Mouse (Mus musculus) adrenal gland, postnatal 25 days (tissue): ENCODE measurements at regions not wholly inside any gene's neighbourhood (a gene's known extent, or its start where the extent isn't known, plus 50 kb on each side); places are given as distances from the start of the nearest gene placed in this dataset.
A peak's percentile ranks its signal among the peaks of the same experiment; 100 is the strongest.

Source experiments
- DNase-seq: peaks from one replicate; pipeline ENCODE4 v3.0.0; 2021; ENCODE audit warnings: mixed read lengths

DNA sequence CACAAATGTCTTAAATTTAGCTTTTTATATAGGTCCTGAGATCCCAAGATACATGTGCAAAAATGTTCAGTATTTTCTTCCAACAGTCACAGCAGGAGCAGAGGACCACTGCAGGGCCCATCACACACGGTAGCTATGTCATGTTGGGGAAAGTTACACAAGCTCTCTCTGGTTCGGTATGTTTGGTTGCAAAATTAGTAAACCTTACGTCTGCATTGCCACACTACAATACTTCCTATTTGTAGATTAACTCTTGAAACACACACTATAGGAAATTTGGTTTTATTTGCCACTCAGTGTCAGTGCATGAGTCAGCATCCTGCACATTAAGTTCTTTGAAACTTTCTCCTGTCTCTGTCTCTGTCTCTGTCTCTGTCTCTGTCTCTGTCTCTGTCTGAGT is 82.0 kb downstream of the Cth start:
- no peak for DNase-seq

DNA sequence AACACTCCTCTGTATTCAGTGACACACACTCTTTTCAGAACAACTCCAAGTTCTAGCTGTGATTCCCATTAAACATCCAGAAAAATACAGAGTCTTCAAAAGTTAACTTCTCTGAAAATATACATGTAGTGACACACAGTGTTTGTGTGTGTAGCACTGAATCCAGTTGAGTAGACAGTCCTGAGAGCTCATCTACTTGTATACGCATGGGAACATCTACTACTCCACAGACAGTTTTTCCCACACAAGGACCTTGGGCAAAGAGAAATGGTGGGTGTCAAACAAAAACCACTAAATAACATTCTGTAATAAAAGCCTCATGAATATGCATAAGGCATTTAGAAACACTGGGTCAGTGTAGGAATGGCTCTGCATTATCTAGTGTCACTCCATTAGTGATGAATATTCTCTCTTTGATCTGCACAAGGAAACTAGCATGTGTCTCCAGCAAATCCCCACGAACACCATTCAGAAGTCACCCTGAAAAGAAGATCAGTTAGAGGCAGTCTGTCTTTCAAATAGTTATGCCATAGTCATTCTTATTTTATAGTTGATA is 83.6 kb downstream of the Cth start:
- DNase-seq, result no peak

DNA sequence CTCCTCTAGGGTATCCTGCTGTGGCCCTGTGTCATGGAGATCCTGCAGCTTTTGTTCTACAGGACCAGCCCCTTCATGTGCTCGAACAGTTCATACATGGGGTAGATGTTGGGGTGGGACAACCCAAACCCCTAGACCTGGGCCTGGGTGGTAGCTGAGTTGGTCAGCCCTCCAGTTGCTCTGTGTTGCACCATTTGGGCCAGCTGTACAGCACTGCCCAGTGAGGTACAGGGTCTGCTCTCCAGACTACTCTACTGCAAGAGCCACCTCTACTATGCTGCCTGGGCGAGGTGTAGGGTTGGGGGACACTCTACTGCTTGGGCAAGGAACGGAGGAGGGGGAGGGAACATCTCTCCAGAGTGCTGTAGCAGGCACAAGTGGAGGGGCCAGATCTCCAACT is 120.6 kb downstream of the Cth start:
- DNase-seq, result no peak

DNA sequence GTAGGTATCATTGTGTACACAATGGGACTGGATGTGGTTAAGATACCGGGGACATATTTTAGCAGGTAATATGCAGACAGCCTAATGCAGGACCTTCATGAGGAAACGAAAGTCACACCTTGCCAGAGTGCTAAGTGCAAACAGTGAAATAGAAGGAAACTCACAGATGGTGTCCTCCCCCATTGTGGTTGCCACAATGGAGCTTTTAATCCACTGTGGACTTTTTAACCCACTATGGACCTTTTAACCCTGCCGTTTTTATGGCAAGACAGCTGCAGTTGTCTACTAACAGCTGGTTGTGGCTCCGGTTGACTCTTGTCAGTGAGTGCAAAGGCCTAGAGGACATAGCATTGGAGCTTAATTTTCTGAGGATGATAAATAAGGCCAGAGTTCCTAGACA is 121.5 kb downstream of the Cth start:
- DNase-seq, result no peak

DNA sequence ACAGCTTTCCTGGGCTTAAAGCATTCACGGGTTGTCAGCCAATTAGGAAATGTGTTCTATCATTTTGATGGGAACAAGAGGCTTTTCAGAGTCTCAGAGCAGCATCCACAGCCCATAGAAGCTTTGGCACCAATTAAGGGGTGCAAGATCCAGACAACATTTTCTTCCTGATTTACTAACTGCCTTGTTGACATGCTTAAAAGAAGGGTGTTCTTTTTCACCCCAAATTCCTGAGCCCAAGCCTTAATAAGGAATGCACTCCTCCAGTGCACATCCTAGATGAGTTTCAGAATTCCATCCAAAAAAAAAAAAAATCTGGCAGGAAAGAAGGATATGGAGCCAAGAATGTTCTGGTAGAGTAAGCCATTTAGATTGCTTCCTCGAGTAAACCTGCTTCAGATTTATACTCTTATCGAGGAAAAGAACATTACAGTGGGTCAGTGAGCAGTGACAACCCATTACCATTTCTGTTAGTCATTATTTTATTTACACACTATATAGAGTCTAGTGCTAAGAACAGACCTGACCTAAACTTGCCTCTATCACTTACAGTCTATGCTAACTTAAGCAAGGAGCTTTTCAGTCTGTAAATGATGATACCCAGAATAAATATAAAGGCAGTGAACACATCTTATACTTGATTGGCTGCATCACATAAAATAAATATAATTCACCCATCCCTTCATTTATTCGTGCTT is 137.2 kb downstream of the Cth start:
- no peak for DNase-seq

DNA sequence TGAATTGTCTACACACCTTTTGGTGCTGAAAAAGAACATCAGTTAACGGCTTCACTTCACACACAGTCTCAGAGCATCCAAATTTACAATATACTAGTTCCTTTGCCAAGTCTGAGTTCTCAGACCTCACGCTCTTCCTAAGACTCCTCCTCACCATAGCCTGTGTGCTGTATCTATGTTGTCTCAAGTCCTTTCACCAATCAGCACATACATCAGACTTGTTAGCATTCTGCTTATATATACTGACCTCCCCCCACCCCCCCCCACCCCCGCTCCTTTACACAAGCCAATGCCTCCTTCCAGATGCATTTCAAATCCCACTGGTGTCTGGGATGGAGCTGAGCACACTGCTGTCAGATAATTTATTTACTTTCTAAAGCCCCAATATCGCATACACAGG is 143.8 kb downstream of the Cth start:
- no peak for DNase-seq

DNA sequence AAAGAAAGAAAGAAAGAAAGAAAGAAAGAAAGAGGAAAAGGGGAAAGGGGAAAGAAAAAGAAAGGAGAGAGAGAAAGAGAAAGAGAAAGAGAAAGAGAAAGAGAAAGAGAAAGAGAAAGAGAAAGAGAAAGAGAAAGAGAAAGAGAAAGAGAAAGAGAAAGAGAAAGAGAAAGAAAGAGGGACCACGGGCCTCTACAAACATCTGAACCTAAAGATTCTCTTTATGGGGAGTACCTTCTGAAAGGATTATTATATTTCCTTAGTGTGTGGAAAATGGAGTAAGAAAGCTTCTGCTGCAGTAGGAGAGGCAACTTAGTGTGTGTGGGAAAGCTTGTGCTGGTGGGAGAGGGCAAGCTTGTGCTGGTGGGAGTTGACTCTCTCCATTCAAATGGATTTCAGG is 147.1 kb downstream of the Cth start:
- DNase-seq, result no peak

DNA sequence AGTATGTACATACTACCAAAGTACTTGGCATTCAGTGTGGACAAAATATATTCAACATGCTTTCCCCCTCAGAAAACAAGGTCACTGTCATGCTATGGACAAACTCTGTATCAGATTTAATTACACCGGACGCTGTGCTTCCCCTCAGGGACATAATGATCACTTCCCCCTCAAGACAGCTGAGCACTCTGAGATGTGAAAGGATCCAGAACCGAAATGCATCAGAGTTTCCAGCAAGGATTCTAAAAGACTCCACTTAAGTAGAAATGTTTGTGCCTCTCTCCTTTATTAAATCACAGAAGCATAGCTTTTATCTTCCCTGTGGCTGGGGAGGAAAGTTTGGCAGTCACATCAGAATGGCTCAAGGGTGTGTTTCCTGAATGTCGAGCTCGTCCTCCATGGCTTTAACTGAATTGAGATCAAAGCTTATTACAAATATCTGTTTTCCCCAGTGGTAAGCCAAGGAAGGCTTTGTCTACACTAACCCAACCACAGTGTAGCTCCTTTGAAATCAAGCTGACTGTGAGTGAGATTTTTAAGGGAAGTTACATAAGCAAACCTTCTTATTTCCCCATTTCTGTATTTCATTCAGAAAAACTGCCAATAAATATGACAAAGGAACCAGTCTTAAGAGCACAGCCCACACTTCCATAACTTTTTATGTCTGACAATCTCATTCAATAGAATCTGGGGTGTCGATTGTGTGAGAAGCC is 161.2 kb downstream of the Cth start:
- no peak for DNase-seq

DNA sequence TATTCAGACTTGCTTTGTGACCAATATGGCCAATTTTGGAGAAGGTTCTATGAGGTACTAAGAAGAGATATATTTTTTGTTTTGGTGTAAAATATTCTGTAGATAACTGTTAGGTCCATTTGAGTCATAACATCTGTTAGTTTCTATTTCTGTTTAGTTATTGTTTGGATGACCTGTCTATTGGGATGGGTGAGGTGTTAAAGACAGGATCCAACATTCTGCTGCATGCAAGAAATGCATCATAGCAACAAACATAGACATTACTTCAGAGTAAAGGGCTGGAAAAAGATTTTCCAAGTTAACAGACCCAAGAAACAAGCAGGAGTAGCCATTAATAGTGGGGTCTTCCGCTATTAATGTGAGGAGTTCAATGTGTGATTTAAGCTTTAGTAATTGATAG is 165.0 kb downstream of the Cth start:
- no peak for DNase-seq

DNA sequence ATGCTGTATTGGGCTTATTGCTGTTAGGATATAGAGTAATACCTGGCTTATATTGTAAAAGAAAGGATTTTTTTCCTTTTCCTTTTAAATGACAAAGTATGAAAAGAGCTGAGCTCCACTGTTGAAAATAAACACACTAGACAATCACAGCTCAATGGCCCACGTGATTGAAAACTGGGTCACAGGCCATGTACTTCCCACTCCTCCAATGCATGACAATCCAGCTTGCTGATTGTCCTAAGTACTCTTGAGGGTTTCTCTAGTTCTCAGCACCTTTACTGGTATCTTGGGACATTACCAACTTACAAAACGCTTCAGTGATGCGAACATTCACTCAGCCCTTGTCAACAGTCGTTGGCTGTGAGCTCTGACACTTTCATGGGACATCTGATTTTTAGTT is 170.1 kb downstream of the Cth start:
- no peak for DNase-seq

DNA sequence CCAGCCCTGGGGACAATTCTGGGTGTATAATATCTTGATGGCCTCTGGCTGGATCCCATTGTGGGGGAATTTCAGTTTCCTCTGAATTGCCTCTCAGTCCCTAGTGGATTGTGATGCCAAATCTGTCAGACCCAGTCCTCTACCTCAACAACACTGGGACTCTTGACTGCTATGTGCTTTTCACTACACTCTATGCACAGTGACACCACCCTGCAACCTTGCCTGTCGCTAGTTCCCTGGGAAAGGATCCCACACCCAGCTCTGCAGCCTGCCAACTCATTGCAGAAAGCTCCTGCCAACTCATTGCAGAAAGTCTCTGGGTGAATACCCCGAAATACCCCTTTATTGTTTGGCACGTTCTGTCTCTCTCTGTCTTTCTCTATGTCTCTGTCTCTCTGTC is 174.6 kb downstream of the Cth start:
- DNase-seq, result no peak

DNA sequence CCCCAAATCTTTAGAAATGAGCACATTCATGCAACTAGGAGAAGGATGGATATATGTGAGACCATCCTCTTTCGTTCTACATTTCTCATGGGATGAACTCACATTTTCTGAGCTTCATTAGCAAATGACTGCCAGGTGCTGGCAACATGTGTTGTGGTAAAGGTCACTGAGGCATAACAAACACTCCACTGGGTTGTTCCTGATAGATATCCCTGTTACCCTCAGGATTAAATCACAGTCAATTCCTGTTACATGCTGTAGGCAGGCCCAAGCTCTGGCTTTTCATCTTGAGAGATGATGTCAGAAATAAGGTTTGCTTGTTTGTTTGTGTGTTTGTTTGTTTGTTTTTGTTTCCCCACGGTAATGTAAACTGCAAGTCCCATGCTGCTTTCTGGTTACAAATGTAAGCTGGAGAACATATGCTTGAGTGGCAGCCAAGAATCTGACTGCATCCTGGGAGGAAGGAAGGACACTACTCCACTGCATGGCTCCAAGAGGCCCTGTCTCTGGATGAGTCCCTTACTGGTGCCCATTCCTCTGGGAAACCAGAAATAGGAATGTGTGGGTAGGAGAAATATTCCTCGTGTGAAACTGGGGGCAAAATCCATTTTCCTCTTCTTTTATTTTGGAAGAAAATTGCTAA is 176.4 kb downstream of the Cth start:
- DNase-seq, result no peak

DNA sequence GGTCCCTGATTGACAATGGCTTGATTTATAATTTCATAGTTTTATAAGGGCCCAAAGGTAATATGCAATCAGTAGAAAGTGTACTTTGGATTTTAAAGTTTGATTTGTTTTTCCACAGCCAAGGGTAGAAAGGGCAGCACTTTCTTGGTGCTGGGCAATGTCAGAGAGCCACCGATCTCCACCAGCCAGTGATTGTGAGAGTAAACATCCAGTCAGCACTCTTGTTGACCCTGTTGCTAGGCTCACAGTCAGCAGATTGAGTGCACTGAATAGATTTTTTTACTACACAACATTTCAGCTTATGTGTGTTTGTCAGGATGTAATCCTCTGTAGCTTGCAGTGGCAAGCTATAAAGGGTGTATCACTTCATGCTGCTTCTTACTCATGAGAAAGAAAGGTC is 176.3 kb downstream of the Ptger3 start:
- DNase-seq, result no peak

DNA sequence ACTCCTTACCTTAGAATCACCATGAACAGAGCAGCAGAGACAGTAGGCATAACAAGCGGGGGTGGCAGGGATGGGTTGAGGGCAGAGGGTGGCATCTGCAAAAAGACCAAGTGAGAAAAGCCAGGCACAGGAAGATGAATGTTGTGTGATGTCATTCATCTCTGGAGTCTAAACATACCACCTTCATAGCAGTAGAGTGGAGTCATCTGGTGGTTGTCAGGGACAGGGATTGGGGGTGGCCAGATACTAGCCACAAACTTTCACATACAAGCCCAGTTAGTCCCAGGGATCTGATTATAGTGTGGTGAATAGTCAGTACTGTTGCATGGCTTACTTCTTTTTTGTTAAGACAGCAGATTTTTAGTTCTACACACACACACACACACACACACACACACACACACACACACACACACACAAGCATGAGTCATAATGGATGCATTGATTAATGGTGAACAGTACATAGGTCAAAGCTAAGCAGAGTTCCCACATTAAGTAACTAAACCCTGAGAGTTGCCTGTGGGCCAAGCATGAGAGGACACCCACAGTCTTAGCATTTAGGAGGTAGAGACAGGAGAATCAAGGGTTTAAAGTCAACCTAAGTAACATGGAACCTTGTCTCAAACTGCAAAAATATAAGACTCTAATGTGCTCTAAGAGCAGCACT is 173.1 kb downstream of the Ptger3 start:
- no peak for DNase-seq

DNA sequence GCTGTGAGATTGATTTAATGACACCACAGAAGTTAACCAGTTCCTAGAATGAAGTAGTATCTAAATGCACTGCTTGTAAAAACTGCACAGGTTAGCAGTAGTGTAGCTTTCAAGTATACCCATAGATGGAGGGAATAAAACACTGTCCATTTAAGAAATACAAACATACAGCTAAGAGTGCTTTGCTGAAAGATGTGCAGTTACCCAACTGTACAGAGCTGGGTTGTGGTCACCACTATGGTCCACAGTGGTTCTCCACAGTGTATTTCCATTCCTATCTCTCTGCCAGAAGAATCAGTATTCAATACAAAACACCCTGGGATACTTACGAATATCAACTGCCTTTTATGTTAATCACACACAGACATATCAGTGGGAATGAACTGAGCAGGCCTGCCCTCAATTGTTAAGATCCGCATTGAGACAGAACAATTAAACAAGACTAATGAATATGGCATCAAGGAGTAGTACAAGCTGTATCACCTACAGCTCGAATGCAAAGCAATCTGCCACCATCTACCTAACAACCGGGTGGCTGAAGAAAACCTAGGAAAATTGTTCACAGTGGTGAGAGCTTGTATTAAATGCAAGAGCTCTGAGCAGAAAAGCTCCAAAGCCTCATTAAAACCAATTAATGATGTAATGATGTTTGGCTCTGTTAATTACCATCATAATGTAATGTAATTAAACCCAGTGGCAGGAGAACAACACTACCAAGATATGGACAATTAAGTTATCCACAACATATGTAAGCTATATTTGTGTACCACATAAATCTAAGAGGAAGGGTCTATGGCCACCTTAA is 165.6 kb downstream of the Ptger3 start:
- DNase-seq, result no peak

DNA sequence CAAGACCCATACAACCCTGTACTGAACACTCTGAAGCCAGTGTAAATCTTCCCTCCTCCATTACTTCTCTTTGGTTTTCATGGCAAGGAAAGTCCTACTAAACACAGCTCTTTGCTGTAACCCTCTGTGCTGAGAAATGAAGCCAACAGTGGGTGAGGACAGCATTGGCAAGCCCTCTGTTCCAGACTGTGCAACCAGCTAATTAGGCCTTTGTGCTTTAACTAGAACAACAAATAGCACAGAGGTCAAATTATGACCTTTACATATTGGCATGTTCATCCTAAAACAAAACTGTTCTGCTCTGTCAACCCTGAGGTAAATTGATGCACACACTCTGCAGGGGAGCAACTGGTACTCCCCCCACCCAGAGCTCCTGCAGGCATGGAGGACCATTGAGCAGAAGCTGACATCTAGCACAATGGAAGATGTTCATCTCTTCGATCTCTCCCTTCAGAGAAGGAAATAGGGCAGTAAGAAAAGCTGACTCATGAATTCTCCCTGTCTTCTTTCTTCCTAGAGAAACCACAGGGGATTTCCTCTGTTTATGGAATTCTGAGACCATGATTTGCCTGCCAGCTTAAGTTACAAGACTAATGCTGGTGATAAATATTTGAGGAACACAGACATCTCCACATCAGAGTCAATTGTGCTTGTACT is 163.1 kb downstream of the Ptger3 start:
- no peak for DNase-seq

DNA sequence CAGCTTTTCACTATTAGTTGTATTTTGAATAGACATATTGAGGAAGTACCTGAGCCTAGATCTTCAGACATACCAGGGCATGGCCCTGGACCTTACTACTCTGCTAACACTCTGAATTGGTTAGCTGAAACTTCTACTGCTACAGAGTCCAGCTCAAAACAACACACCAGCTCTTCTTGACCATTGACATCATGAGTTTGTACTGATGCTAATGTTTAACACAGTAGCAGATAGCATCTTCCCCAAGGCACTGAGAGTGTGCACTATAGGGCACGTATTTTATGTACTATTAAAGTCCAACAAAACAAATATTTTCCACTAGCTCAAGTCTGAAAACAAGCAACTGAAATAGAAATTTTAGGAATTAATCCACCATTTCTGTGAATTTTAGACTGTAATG is 157.8 kb downstream of the Ptger3 start:
- DNase-seq, result no peak

DNA sequence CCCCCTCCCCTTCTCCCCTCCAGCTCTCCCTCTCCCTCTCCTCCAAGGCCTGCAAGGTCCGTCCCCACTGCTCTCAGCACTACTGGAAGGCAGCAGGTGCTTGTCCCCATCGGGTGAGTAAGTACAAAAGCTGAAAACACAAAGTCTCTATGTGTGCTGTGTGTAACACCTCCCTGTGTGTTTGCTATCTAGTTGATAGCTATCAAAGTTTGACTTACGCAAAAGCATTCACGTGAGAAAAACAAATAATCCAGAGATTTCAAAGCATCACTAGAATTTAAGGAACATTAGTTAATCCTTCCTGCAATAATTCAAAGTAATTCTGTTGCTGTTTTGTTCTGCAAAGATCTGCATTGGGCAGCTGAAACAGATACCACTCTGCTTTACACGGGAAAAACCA is 156.5 kb downstream of the Ptger3 start:
- DNase-seq, result no peak

DNA sequence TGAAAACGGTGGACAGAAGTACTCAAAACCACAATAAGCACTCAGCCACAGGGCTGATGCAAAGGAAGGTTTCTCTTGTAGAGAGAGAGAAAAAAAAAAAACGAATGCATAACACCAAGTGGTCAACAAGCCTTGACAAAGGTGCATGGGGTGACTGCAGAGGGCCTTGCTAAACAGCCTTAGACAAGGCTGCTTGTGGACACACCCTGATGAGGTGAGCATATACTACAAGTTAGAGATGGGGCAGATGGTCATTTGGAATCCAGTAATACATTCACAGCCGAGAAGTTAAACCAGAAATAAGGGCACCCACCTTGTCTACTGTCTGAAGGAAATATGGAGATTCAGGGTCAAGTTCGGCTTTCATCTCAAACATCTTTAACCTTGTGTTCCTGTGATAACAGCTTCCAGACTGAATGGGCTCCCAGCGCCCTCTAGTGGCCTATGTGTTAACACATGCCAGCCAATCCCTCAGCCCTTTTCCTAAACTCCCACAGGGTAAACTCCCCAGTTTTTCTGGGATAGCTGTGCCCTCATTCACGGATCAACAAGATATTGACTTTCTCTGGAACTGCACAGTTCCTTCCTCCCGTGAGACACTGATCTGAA is 150.7 kb downstream of the Ptger3 start:
- DNase-seq, result peak; percentile 75

DNA sequence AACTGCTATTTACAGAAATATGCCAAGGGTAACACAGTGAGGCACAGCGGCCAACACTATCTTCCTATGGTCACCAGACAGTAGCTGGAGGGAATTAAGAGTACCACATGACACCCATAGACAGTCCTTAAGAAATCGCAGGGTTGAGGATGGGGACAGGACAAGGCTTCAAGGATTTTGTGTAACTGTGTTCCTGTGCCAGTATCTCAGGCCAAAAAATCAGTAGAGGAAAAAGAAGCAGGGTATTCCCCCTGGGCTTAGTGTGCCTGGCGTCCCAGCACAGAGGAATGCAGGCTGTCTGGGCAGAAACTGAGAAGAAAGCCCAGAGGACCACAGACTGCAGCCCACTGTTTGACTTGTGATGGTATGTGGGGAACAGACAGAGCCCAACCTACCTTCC is 147.3 kb downstream of the Ptger3 start:
- no peak for DNase-seq

DNA sequence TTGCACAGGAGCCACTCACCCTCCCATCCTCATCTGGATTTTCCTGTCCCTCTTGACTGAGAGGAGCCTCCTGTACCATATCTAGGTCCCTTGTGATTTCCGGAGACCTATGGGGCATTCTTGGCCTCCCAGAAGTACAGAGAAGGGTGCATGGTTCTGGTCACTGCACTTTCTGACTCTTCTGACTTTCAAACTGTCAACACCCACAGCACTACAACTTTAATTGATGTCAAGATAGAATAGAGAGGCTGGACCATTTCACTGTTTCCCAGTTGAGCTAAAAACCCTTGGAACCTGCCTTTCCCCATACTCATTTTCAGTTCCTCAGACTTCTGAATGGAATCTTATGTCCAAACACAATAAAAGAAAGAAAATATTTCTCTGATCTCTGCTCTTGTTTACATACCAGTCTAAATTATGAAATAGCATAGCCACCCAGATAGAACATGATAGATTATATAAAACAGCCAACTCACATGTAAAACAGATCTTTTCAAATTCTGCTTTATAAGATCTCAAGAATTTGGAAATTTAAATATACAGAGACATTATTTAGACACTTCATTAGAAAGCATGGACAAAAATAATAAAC is 144.2 kb downstream of the Ptger3 start:
- DNase-seq, result no peak
